Mouse (Mus musculus) 3T3-L1 (cell line): Measurements from ENCODE around the gene Lsm11.
A peak's percentile ranks its signal among the peaks of the same experiment; 100 is the strongest.

Experiments used
- DNase-seq: peaks from one replicate; pipeline ENCODE4 v3.0.0-alpha.2; 2015; ENCODE audit warnings: low read depth, low spot score

Gene Lsm11

DNA sequence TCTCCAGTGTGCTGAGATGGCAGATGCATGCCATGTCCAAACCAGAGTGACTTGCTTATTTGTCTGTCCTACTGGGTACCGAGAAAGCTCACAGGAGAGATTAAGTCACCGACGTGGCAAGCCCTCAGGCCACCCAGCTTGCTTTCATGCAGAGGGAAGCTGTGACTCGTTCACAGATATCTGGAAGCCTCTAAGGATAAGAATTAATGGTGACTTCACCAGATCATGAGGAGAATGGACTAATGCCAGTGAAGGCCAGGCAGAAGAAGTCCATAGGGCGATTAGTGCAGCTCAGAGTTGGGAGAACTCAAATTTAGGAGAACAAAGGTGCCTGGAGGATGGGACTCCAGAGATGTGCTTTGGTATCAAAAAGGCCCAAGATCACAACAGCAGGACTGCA is 17.3 kb downstream of the Lsm11 start:
- DNase-seq = peak; percentile 57

DNA sequence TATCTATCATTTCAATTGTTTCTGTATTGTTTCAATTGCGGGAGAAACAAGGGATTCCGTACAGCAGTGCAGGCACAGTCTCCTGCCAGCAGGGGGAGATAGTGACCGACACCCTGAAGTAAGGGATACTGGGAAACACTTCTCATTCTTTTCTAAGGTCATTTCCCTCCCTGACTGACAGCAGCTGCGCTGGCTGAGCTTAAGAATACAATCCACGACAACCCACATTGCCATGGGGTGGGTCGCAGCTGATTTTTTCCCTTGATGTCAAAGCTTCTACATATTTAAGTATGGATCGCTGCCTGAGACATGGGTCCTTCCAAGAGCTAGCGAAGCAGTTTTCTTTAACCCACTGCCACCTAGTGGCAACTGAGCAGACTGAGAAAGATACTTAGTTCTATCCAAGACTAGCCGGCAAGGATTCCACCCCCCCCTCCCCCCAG is 18.1 kb downstream of the Lsm11 start:
- DNase-seq = peak; percentile 88

DNA sequence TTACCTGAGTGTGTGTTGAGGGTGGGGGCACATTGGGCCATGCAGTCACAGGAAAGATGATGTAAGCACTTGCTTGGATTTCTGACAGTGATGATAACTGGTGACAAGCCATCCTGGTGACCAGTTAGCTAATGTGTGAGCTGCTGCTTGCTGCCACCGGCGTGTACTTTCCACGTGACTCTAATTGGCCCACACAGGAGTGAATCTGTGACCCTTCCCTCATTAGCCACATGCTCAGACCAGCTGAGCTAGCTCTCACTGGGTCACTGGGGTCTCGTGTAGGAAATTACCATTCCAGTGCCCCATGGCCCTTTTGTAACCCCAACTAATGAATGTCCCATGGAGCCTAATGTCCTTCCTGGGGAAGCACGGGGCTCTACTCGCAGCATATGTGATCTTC is 19.3 kb downstream of the Lsm11 start:
- no peak for DNase-seq

DNA sequence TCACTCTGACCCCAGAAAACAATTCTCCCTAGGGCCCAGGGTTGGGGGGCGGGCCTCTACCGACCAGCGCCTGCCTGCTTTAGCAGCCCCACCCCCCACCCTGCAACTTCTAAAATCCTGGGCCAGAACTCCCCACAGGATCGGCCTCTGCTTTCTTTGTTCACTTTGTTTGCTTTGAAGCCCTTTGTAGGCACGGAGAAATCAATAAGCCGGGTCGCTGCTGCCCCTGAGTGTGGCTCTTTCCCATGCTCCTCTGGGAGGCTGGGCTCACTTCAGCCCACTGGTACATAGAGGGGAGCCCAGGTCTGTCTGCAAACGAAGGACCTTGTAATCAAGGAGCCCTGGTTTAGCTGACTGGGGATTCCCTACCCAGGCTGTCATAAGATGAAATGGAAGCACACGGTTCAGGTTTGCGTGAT is 23.2 kb downstream of the Lsm11 start:
- DNase-seq = no peak

DNA sequence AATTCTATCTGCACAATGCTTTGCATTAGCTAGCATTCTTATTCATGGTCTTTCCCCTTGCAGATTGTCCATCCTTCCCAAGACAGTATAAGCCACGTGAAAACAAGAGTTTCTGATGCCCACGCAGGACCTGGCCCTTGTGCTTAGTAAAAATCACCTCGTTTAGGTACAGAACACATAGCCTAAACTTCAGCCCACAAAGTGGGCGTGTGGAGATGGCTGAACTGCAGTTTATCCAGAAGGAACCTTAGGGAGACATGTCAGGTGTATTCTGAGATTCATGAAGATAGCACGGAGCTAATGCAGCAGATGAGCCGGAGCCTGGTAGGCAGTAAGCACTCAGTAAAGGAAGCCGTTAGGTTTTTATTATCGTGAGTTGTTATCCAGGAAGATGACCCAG is 23.7 kb downstream of the Lsm11 start:
- DNase-seq = no peak

DNA sequence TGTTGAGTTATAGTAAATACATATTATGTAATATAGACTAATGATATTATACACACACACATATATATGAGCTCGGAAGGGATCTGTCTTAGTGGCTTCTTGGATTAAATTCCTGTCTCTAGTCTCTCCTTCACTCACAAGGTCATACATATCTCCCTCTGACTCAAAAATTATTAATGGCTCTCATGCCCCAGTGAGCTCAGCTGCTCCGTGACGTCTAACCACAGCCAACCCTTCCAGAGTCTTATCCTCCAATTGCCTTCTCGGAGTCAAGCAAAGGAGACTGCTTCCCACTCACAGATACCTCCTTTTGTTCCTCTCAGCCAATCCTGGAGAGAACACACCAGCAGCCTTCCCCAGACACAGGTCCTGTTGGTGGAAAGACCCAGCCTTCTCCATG is 25.9 kb downstream of the Lsm11 start:
- no peak for DNase-seq

DNA sequence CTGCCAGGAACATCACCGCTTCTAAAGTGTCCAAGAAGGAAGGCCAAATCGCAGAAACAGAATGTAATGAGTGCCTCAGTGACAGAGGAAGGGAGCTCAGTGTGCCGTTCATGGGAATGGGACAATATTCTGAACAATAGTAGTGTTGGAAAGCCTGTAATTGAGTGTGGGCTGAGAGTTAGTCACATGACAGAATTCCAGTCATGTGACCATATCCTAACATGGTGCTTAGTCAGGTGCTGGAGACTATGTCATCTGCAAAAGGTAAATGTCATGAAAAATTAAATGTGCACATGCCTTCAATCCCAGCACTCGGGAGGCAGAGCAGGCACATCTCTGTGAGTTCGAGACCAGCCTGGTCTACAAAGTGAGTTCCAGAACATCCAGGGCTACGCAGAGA is 26.7 kb downstream of the Lsm11 start:
- no peak for DNase-seq

DNA sequence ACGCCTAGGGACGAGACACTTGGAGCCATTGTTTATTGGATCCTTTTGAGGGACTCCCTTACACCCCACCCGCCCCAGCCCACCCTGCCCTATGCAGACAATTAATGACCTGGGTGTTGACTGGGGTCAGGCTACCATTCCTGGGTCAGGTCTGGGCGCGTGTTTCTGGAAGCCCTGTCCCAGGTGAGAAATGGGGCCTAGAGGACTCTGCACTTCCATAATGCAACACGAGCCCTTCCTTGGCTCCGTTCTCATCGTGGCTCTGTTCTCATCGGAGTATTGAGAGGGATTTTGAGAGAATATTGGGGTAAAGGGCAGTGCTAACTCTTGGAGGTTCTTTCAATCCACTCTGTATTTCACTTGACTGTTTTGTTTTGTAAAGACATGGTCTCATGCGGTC is 28.5 kb downstream of the Lsm11 start:
- no peak for DNase-seq

DNA sequence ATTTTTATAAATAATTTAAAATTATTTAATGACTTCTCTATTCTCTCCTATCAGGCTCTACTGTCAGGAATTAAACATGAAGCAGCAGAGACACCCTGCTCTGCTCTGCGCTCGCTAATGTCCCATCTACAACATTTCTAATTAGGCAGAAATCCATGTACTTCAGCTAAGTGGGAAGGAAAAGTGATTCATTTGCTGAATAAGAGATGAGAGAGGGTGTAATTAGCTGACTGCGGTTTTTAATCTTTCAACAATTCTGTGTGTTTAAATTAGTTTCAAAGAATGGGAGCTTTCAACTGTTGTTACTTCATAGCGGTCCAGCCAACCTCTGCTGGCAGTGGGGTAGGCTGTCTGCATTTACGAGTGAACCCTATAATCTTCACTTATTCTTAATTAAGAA is 34.0 kb downstream of the Lsm11 start:
- DNase-seq = no peak

DNA sequence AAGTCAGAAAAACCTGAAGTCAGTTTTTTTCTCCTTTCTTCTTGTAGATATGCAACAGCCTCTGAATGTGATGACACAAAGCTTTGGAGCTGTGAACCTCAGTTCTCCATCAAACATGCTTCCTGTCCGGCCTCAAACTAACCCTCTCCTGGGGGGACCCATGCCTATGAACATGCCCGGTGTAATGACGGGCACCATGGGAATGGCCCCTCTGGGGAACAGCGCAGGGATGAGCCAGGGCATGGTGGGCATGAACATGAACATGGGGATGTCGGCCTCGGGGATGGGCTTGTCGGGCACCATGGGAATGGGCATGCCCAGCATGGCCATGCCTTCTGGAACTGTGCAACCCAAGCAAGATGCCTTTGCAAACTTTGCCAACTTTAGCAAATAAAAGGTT is 35.8 kb downstream of the Lsm11 start:
- DNase-seq = no peak

DNA sequence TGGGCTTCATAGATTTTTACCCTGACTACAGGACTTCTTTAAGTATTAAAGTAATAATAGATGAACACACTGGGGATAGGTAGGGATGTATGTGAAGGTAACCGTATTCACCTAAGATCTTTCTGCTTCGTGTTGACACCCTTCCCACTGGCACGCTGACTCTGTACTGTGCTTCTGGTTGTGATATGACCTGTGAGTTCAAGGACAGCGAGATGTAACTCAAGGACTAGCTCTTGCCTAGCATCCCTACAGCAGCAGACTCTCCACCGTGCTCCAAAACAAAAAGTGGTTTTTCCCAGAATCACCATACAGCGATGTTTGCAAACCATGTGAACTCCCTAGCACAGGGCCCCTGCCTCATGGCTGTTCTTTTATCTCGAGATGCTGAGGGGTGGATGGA is 36.7 kb downstream of the Lsm11 start:
- no peak for DNase-seq

DNA sequence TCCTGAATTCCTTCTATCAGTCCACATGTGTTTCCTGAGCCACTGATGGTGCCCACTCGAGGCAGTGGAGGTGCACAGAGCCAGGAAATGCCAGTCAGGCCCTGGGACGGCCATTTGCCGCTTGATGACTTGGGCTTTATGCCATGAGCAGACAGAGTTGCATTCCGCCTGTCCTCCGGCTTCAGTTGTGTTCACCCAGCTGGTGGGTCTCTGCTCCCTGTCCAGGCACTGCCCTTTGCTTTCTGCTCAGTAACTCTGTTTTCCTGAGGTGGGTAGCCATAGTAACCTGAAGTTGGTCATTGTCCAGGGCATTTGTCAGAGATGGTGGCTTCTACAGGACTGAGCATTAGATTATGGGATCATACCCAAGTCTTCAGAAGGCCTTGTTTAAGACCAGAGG is 37.4 kb downstream of the Lsm11 start:
- no peak for DNase-seq

DNA sequence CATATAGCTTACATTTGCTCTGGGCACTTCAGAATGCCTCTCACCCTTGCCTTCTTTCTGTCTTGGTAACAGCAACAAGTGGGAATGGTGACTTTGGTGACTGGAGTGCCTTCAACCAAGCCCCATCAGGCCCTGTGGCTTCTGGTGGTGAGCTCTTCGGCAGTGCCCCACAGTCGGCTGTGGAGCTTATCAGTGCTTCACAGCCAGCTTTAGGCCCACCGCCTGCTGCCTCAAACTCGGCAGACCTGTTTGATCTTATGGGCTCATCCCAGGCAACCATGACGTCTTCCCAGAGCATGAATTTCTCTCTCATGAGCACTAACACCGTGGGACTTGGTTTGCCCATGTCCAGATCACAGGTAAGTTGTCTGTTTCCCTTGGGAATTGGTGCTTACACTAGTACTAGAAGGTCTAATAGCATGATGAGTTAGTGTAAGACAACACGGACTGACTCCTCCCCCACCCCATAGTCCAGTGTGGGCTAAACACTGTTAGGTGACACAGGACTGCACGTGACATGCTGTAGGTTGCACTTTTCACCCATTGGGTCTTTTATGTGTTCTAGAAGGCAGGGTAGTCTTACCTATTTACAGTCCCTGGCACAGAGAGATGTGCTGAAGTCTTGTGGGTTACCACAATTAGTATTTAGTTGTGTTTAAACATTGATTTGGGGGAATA is 38.5 kb downstream of the Lsm11 start:
- no peak for DNase-seq

DNA sequence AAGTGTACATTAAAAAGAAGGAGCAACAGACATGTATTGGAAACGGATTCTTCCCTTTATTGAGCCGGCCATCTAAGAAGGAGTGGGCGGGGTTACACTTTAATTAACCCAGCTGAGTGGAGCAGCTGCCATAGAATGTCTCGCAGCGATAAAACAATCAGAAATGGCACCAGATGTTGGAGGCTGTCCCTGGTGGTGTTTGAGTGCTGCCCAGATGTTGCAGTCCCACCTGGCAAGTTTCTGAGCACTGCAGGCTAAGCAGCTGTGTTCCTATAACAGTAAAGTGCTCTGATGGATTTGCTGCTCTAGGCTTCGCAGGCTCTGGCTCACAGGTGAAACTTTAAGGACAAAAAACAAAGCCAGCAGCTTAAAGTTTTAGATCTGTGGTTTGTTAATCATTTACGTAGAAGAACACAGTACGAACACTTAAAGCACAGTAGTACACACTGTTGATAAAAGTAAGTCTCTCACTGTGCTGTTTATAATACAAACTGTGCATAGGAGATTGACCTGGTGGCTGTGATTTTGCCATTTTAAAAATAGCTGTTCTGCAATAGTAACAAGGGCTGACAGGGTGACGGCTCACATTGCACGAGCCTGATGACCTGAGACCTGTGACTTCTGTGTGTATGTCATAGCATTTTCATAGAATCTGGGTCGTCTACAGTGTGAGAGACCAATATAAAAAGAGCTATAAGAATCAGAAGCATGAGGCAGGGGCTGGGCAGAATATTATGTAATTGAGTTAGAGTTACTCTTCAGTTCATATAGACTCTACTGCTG is 44.3 kb downstream of the Lsm11 start:
- no peak for DNase-seq

DNA sequence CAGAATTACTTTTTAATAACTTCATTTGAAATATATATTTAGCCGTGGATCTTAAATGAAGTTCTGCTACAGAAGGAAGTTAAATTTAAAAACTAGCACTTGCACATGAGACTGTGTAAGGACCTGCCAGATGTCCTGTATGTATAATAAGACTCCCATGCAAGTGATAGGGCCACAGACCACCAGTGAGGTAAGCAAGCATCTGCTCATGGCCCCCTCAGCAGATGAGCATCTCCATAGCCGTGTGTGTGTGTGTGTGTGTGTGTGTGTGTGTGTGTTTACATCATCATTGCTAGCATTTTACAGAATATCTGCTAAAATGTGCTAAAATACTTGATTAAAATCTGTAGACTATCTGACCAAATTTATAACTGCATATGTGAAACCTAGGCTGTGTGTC is 47.3 kb downstream of the Lsm11 start:
- no peak for DNase-seq

DNA sequence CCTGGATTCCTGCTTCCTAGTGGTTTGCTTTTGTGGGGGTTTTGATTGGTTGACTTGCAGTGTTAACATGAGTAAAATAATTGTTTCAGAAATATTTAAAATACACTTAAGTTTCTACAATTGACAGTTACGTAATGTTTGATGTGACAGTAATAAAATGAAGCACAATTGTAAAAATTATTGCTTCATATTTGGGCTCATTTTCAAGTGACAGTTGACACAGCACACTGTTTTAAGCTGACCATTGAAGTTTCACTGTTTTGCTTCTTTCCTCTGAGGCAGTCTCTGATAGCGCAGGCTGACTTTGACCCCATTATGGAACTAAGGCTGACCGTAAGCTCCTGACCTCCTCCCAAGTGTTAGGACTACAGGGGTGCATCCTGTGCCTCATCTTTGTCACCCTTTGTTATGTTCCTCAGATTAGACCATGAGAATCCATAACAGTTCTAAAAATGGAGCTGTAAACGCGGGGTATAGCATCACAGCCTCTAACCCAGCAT is 51.8 kb downstream of the Lsm11 start:
- DNase-seq = no peak

DNA sequence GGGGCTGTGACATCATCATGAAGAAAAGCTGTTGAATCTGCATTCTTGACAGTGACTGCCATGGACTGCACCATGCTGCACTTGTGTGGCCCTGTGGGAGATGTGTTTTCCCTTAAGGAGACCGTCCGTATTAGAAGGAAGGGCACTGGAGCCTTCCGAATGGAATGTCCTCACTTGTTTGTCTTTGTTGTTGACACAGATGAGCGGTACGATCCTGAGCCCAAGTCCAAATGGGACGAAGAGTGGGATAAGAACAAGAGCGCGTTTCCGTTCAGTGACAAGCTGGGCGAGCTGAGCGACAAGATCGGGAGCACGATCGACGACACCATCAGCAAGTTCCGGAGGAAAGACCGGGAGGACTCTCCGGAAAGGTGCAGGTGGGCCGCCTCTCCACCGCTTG is 54.3 kb downstream of the Lsm11 start:
- no peak for DNase-seq

DNA sequence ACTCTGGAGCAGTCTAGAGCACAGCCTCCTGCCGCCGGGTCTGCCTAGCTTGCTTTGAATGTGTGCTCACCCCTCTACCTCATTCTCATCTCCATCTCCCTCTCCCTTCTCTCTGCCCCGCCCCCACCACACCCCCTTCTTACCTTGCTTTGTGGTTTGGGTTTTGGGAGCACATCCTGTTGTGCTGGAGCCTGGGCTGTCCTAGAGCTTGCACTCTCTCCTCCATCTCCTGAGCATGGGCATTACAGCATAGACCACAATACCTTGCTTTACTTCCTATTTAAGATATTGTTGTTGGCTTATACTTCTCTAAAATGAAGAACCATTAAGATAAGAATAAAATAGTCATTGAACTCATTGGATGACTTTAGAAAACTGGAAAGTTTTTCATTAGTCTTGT is 54.8 kb downstream of the Lsm11 start:
- no peak for DNase-seq

DNA sequence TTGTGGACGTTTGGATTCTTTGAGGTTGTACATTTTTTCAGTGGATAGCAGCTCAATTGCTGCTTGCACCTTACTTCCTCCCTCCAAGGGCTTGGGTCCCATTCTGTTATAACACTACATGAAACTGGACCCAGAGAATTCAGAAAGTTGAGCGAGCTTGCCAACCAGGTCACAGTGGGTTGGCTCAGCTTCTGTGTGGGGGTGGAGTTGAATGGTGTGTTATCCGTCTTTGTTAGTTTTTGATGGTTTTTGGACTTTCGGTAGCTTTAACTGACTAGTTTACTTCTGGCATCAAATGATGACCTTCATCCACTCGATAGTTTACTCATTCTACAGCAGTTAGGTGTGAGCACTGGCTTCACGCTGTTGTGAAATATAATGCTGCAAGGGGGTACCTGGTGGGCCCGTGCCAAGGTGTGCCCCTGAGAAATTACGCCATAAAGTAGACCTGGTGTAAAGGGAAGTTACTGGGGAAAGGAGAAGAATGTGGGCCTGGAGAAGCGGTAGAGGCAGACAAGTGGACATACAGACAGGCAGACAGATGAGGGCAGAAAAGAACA is 56.2 kb downstream of the Lsm11 start:
- no peak for DNase-seq

DNA sequence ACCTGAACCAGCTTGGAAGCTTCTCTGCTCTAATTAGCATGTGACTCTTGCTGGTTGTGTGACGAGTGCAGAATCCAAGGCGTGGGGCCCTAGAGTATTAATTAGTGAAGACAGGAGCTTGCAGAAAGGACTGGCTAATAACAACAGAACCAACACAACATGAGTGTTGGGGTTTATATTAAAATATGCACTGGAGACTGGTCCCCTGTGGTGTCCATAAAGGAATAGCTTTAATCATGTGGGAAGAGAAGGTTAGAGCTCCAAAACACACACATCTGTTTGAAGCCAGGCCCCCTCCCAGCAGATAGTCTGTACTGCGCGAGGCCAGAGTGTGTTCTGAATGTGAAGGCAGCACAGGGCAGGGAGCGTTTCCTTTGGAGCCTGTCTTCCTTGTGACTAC is 58.1 kb downstream of the Lsm11 start:
- DNase-seq = no peak

DNA sequence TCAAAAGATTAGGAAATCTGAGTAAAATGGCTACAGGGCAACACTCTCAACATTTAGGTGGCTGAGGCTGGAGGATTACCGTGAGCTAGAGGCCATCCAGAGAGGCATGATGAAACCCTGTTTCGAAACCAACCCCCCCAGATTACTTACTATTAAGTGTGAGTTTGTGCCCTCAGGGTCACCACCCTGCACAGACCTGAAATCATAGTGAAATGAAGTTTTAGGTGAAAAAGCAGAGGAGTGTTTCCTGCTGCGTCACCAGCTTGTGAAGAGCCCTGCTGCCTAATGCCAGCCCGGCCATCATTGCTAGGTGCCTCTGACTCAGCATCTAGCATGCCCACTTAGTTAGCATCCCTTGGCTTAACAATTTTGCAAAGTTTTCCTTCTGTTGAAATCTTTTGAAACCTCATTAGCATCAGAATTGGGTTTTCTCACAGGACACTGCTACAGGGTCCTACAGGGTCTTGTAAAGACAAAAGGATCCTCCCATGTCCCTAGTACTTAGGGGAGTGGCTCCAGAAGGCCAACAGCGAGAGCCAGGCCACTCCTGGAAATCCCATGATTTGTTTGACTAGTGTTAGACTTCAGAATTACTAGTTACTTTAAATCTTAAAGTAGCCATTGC is 59.0 kb downstream of the Lsm11 start:
- no peak for DNase-seq

DNA sequence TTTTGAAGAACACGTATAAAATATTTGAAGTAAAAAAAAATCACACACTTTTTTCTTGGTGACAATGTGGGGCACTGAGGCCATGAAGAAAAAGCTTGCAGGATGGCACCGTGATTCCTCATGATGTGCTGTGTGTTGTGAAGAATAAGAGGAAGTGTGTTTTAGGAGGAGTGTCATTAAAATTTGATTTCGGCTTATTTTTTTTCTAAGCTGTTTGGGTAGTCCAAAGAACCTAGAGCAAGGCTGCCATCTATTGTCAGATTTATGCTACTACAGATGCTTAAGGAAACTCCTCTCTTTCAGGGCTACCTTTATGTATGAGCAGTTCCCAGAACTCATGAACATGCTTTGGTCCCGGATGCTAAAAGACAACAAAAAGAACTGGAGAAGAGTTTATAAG is 60.7 kb downstream of the Lsm11 start:
- DNase-seq = peak; percentile 86
